Mouse (Mus musculus) myocyte (in vitro differentiated cells): ENCODE results near the gene Hcrtr1.

ENCODE experiments used
- MAX ChIP-seq: IDR thresholded peaks from one replicate; pipeline ENCODE4 v1.6.1; 2011; ENCODE audit warnings: low read depth, mild to moderate bottlenecking, control low read depth
- MYOG ChIP-seq, 3 experiments: IDR thresholded peaks; one replicate each; pipeline ENCODE4 v1.6.1; 2011; ENCODE audit warnings: control low read depth in 2 of 3, low read depth in 2 of 3, mild to moderate bottlenecking in 2 of 3; ENCODE audit not compliant: insufficient read length in 2 of 3, control insufficient read depth in 1 of 3, insufficient read depth in 1 of 3
- POLR2A ChIP-seq: IDR thresholded peaks from one replicate; pipeline ENCODE4 v1.6.1; 2011; ENCODE audit warnings: low read depth, mild to moderate bottlenecking, control low read depth, moderate library complexity; ENCODE audit not compliant: insufficient read length
- POLR2AphosphoS2 ChIP-seq: IDR thresholded peaks from one replicate; pipeline ENCODE4 v1.6.1; 2011; ENCODE audit warnings: low read depth, control low read depth; ENCODE audit not compliant: insufficient read length
- TCF3 ChIP-seq: IDR thresholded peaks from one replicate; pipeline ENCODE4 v1.6.1; 2011; ENCODE audit warnings: low read depth, control low read depth; ENCODE audit not compliant: insufficient read length
- USF1 ChIP-seq: IDR thresholded peaks from one replicate; pipeline ENCODE4 v1.6.1; 2011; ENCODE audit warnings: low read depth, mild to moderate bottlenecking, control low read depth, moderate library complexity

GRCm38 (mm10) chr4:130181886-130182285 is 42.7 kb upstream of the Hcrtr1 start:
- TF ChIP-seq POLR2A (no peak), USF1 (no peak), TCF3 (no peak), POLR2AphosphoS2 (no peak), MYOG (IDR thresholded peaks at IDR 0.05; ENCODE audit: control insufficient read depth in 1 of 3, insufficient read depth in 1 of 3, insufficient read length in 2 of 3, low read depth in 2 of 3) (no peak), MAX (no peak)
